ENCODE assay signal across 30 mouse cellular contexts in the genomic region with DNA sequence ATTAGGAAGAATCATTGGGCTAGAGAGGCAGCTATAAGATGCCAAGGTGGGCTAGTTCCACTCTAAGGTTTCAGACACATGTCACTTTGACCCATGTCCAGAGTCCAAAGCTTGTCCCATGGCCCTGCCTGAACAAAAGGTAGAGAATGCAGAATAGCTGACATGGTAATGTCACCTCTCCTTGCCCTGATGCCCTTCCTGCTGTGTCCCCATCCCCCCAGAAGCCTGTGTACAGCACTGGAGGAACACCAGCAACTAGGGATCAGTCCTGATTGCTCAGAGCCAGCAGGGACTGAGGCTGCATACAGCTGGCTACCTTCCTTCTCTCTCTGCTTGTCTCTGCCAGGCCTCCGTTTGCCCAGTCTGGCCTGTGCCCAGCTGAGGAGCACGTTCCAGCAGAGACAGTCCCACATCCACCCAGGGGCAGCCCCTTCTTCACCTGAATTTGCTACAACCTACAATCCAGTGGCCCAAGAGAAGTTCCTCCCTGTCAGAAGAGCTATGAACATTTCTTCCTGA.
DNase-seq lines count a peak whose midpoint lies in the region; ATAC-seq and TF ChIP-seq lines count a peak whose summit lies in the region.
"Had no signal": no experiment of that assay in that cellular context is flagged by ENCODE, and none has a peak within 500 bp of the region (broad histone marks: within the 10 kb centered on the region; RNA-seq: fewer than 3 reads in every experiment).

No protein-coding gene starts in this region.

- no peak overlapping the region for H3K27ac ChIP-seq in heart, postnatal 0 days (ENCODE audit: low read depth)
- H3K27ac ChIP-seq in heart, embryonic 11.5 days (ENCODE audit: low read depth, low read length): no peak overlapping the region
- no peak overlapping the region for H3K27ac ChIP-seq in intestine, embryonic 16.5 days (ENCODE audit: low read length)
- H3K27ac ChIP-seq: embryonic facial prominence, embryonic 13.5 days; heart, embryonic 15.5 days; hindbrain, embryonic 14.5 days; limb, embryonic 12.5 days; midbrain, embryonic 12.5 days; neural tube, embryonic 13.5 days; stomach, postnatal 0 days had no signal

- no peak overlapping the region for H3K4me3 ChIP-seq in heart, postnatal 0 days (ENCODE audit: low read depth, low read length)
- H3K4me3 ChIP-seq in heart, embryonic 11.5 days (ENCODE audit: low read depth, low read length): no peak overlapping the region
- H3K4me3 ChIP-seq in intestine, embryonic 16.5 days (ENCODE audit: low read length): no peak overlapping the region
- H3K4me3 ChIP-seq: embryonic facial prominence, embryonic 13.5 days; heart, embryonic 15.5 days; limb, embryonic 12.5 days; megakaryocyte, embryonic 14.5 days; midbrain, embryonic 12.5 days; myocyte; neural tube, embryonic 13.5 days had no signal

- peak; percentile 25; the same call in 1 of the 2 replicates for ATAC-seq in heart, postnatal 0 days (ENCODE audit: insufficient read depth, low read depth)
- no peak for ATAC-seq in heart, embryonic 11.5 days (replicated peaks; ENCODE audit: insufficient number of reproducible peaks, low FRiP score, low TSS enrichment)
- no peak for ATAC-seq in intestine, embryonic 16.5 days
- ATAC-seq: forebrain, postnatal 0 days; liver, postnatal 0 days had no signal

- no peak for TF ChIP-seq CTCF in heart, postnatal 0 days (IDR thresholded peaks at IDR 0.05; ENCODE audit: low read depth)

- H3K4me2 ChIP-seq in heart, postnatal 0 days (ENCODE audit: low read depth, low read length): no peak overlapping the region
- no peak overlapping the region for H3K4me2 ChIP-seq in heart, embryonic 11.5 days
- no peak overlapping the region for H3K4me2 ChIP-seq in intestine, embryonic 16.5 days (ENCODE audit: low read depth, low read length)
- H3K4me2 ChIP-seq: embryonic facial prominence, embryonic 13.5 days; heart, embryonic 15.5 days; hindbrain, embryonic 14.5 days; limb, embryonic 12.5 days; liver, embryonic 11.5 days; midbrain, embryonic 12.5 days; neural tube, embryonic 13.5 days had no signal

- no peak for TF ChIP-seq EP300 in heart, postnatal 0 days (IDR thresholded peaks at IDR 0.05; ENCODE audit: low read depth)

- peaks cover 17% of the 10 kb centered on the region for H3K4me1 ChIP-seq in heart, postnatal 0 days (ENCODE audit: control insufficient read depth, insufficient read depth)
- H3K4me1 ChIP-seq in heart, embryonic 11.5 days (ENCODE audit: control insufficient read depth, insufficient read depth, low read length): peaks cover 11% of the 10 kb centered on the region; the same call in 1 of the 2 replicates
- no peaks in the 10 kb centered on the region for H3K4me1 ChIP-seq in intestine, embryonic 16.5 days (ENCODE audit: control insufficient read depth, insufficient read depth, low read length)
- H3K4me1 ChIP-seq: megakaryocyte, embryonic 14.5 days had no signal

- no peaks in the 10 kb centered on the region for H3K9me3 ChIP-seq in heart, postnatal 0 days (replicated peaks; ENCODE audit: control insufficient read depth, low read length)
- H3K9me3 ChIP-seq in heart, embryonic 11.5 days (replicated peaks; ENCODE audit: control insufficient read depth, low read length): no peaks in the 10 kb centered on the region
- no peaks in the 10 kb centered on the region for H3K9me3 ChIP-seq in intestine, embryonic 16.5 days (ENCODE audit: control insufficient read depth, low read length)
- H3K9me3 ChIP-seq: embryonic facial prominence, embryonic 13.5 days; heart, embryonic 15.5 days; limb, embryonic 12.5 days; midbrain, embryonic 12.5 days; neural tube, embryonic 13.5 days had no signal

- no peaks in the 10 kb centered on the region for H3K27me3 ChIP-seq in heart, postnatal 0 days (ENCODE audit: control insufficient read depth, insufficient read depth, low read length)
- H3K27me3 ChIP-seq in heart, embryonic 11.5 days (ENCODE audit: control insufficient read depth, insufficient read depth, low read length): peaks cover 14% of the 10 kb centered on the region
- H3K27me3 ChIP-seq in intestine, embryonic 16.5 days (replicated peaks; ENCODE audit: control insufficient read depth, insufficient read depth, low read length): no peaks in the 10 kb centered on the region
- H3K27me3 ChIP-seq: embryonic facial prominence, embryonic 13.5 days; limb, embryonic 12.5 days; midbrain, embryonic 12.5 days; neural tube, embryonic 13.5 days had no signal

- WGBS in heart, postnatal 0 days: 60% methylated on average over 2 of the region's 2 CpGs
- WGBS in heart, embryonic 11.5 days (ENCODE audit: insufficient replicate concordance): 73% methylated on average over 2 of the region's 2 CpGs
- 74% methylated on average over 2 of the region's 2 CpGs for WGBS in intestine, embryonic 16.5 days

- intact Hi-C loops in gastrocnemius, postnatal 14 days (cut with DNase I; ENCODE audit: low total_unique reads): no loop called here

- H3K9ac ChIP-seq in heart, postnatal 0 days (replicated peaks; ENCODE audit: low read depth, low read length): no peak overlapping the region
- H3K9ac ChIP-seq in heart, embryonic 11.5 days (ENCODE audit: low read depth, low read length): no peak overlapping the region
- H3K9ac ChIP-seq in intestine, embryonic 16.5 days (ENCODE audit: low read depth, low read length): no peak overlapping the region
- H3K9ac ChIP-seq: embryonic facial prominence, embryonic 13.5 days; forebrain, postnatal 0 days; heart, embryonic 15.5 days; hindbrain, embryonic 14.5 days; limb, embryonic 12.5 days; liver, postnatal 0 days; midbrain, embryonic 12.5 days; neural tube, embryonic 13.5 days had no signal

- peak; percentile 52 for DNase-seq in gastrocnemius, adult 18-20 months (ENCODE audit: low spot score)
- no peak for DNase-seq in gastrocnemius, postnatal 4 days (ENCODE audit: low spot score in 2 of 2)
- DNase-seq in heart, postnatal 0 days (ENCODE audit: low spot score): no peak
- peak; percentile 42 for DNase-seq in adipocyte (ENCODE audit: low spot score)
- peak; percentile 37 for DNase-seq in gastrocnemius, postnatal 14 days
- no peak for DNase-seq in left cerebral cortex, adult 8-10 months (ENCODE audit: low spot score in 2 of 2)
- DNase-seq: adrenal gland, postnatal 25 days; cerebellum, adult 2 months; cerebellum, postnatal 25 days; embryo, embryonic 11 days; forebrain, postnatal 0 days; kidney, adult 11 months; kidney, postnatal 10 days; liver, postnatal 0 days; lung, postnatal 36 days; right cerebral cortex, postnatal 4 days; thymus, adult 18-20 months; thymus, postnatal 25 days had no signal

- no peaks in the 10 kb centered on the region for H3K36me3 ChIP-seq in heart, postnatal 0 days (replicated peaks; ENCODE audit: control insufficient read depth, insufficient read depth, low read length)
- no peaks in the 10 kb centered on the region for H3K36me3 ChIP-seq in heart, embryonic 11.5 days (ENCODE audit: control insufficient read depth, insufficient read depth, low read length)
- no peaks in the 10 kb centered on the region for H3K36me3 ChIP-seq in intestine, embryonic 16.5 days (ENCODE audit: control insufficient read depth, insufficient read depth, low read length)
- H3K36me3 ChIP-seq: embryonic facial prominence, embryonic 13.5 days; heart, embryonic 15.5 days; limb, embryonic 12.5 days; midbrain, embryonic 12.5 days; neural tube, embryonic 13.5 days had no signal

Comparison
In these comparisons a context has a peak if more than half of its experiments do, and no peak if none do; other contexts are left out.
1. DNase-seq: peak in gastrocnemius, adult 18-20 months (single experiment), adipocyte (single experiment) and gastrocnemius, postnatal 14 days (single experiment); none in gastrocnemius, postnatal 4 days (0 of 2), heart, postnatal 0 days (single experiment) and left cerebral cortex, adult 8-10 months (0 of 2).